Mouse (Mus musculus) embryonic facial prominence, embryonic 10.5 days (tissue): ENCODE data around the gene Ube2c. TPM values are rescaled to one million over a fixed set of nuclear protein-coding genes. Genes with fewer than 3 reads are reported as not detected.

Source experiments
- DNase-seq: peaks from one replicate; pipeline ENCODE4 v3.0.0-alpha.2; 2017; ENCODE audit warnings: low spot score
- H3K27ac ChIP-seq: fragments of 300-500 bp; sonication (generic); replicated peaks from 2 replicates; pipeline ENCODE4 v1.5.1; 2016; ENCODE audit warnings: mild to moderate bottlenecking
- H3K27me3 ChIP-seq: fragments of 300-500 bp; sonication (generic); replicated peaks from 2 replicates; pipeline ENCODE4 v1.6.1; 2016; ENCODE audit warnings: low read depth, mild to moderate bottlenecking; ENCODE audit not compliant: poor library complexity, severe bottlenecking
- H3K36me3 ChIP-seq: fragments of 300-500 bp; sonication (generic); replicated peaks from 2 replicates; pipeline ENCODE4 v1.6.1; 2016; ENCODE audit warnings: mild to moderate bottlenecking, moderate library complexity
- H3K4me1 ChIP-seq: fragments of 300-500 bp; sonication (generic); 2 replicates; pipeline ENCODE4 v1.6.1; 2016
- H3K4me3 ChIP-seq: fragments of 300-500 bp; sonication (generic); 2 replicates; pipeline ENCODE4 v1.5.1; 2016; ENCODE audit warnings: mild to moderate bottlenecking, moderate library complexity
- H3K9me3 ChIP-seq: fragments of 300-500 bp; sonication (generic); 2 replicates; pipeline ENCODE4 v1.6.1; 2016; ENCODE audit warnings: mild to moderate bottlenecking
- WGBS: fragments of 180-500 bp; shearing (Covaris S2); methylation state at CpG from one replicate; pipeline ENCODE4 v1.1.7; 2016; 5-methylcytosine and 5-hydroxymethylcytosine counted together
- polyA plus RNA-seq: library from polyadenylated mRNA; unstranded; fragments of >200 nt; fragmentation: Nextera tagmentation; extraction: Ambion mirVana; gene quantifications from 2 replicates; pipeline ENCODE4 v1.2.1, GENCODE M21; 2016

Gene Ube2c
- polyA plus RNA-seq, 1 experiment from 2014 or later, result 571 TPM

GRCm38 (mm10) chr2:164770279-164770678, 581 bp downstream of the Ube2c start:
- Histone ChIP-seq H3K9me3 (no peaks in the 10 kb centered on the region), H3K36me3 (peaks cover 67% of the 10 kb centered on the region), H3K27me3 (no peaks in the 10 kb centered on the region), H3K4me3 (peak overlapping the region; percentile 96), H3K4me1 (peaks cover 28% of the 10 kb centered on the region), H3K27ac (peak overlapping the region; percentile 97)
- peak; percentile 23 for DNase-seq
- 6% methylated on average over 15 of the region's 15 CpGs for WGBS

GRCm38 (mm10) chr2:164771123-164771522, 1.4 kb downstream of the Ube2c start:
- WGBS, result 86% methylated on average over 8 of the region's 8 CpGs
- H3K4me1 ChIP-seq, result peaks cover 28% of the 10 kb centered on the region
- H3K4me3 ChIP-seq, result peak overlapping the region; percentile 96
- DNase-seq, result no peak
- no peaks in the 10 kb centered on the region for H3K9me3 ChIP-seq
- no peaks in the 10 kb centered on the region for H3K27me3 ChIP-seq
- peaks cover 59% of the 10 kb centered on the region for H3K36me3 ChIP-seq
- peak overlapping the region; percentile 97 for H3K27ac ChIP-seq

- H3K4me1 ChIP-seq, result peaks cover 28% of the 10 kb centered on the region
- H3K27me3 ChIP-seq, result 0 out of 2 replicates have a peak, but pooled peaks cover 11% of the 10 kb centered on the region
- H3K27ac ChIP-seq, result no peak overlapping the region
- no peak for DNase-seq
- WGBS, result 82% methylated on average over 14 of the region's 14 CpGs
- 0 out of 2 replicates have a peak overlapping the region, but pooled peaks have one; percentile 9 for H3K4me3 ChIP-seq
- H3K9me3 ChIP-seq, result no peaks in the 10 kb centered on the region
- peaks cover 36% of the 10 kb centered on the region for H3K36me3 ChIP-seq
These were observed 3.7 kb downstream of the Ube2c start for GRCm38 (mm10) chr2:164773229-164773988.

DNA sequence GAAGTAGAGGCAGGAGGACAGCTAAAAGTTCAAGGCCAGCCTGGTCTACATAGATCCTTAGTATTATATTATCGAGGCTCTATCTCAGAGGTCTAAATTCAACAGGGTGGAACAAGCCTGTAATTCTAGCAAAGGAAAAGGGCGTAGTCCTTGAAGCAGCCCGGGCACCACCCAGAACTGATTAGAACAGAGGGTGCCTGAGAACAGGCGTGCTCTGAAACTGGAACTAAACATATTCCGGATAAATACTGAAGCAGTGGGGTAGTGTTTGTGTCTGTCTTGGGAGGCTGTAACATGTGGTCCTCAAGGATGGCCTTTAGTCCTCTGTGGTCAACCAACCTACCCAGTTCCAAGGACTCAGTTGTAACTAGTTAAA, 4.3 kb downstream of the Ube2c start:
- Histone ChIP-seq H3K9me3 (no peaks in the 10 kb centered on the region), H3K36me3 (peaks cover 34% of the 10 kb centered on the region), H3K27ac (no peak overlapping the region), H3K27me3 (0 out of 2 replicates have a peak, but pooled peaks cover 11% of the 10 kb centered on the region), H3K4me3 (no peak overlapping the region), H3K4me1 (peaks cover 28% of the 10 kb centered on the region)
- WGBS, result 85% methylated on average over 5 of the region's 5 CpGs
- no peak for DNase-seq

- 90% methylated on average over 6 of the region's 6 CpGs for WGBS
- Histone ChIP-seq H3K36me3 (peaks cover 28% of the 10 kb centered on the region), H3K4me1 (peaks cover 18% of the 10 kb centered on the region), H3K9me3 (no peaks in the 10 kb centered on the region), H3K27ac (no peak overlapping the region), H3K27me3 (0 out of 2 replicates have a peak, but pooled peaks cover 11% of the 10 kb centered on the region), H3K4me3 (no peak overlapping the region)
- DNase-seq, result no peak
These were observed 6.4 kb downstream of the Ube2c start for GRCm38 (mm10) chr2:164776130-164776529.

GRCm38 (mm10) chr2:164776801-164777200, 7.1 kb downstream of the Ube2c start:
- DNase-seq, result no peak
- Histone ChIP-seq H3K27ac (no peak overlapping the region), H3K4me3 (no peak overlapping the region), H3K36me3 (peaks cover 21% of the 10 kb centered on the region), H3K27me3 (0 out of 2 replicates have a peak, but pooled peaks cover 11% of the 10 kb centered on the region), H3K4me1 (peaks cover 11% of the 10 kb centered on the region), H3K9me3 (no peaks in the 10 kb centered on the region)
- WGBS, result 74% methylated on average over 17 of the region's 17 CpGs

DNA sequence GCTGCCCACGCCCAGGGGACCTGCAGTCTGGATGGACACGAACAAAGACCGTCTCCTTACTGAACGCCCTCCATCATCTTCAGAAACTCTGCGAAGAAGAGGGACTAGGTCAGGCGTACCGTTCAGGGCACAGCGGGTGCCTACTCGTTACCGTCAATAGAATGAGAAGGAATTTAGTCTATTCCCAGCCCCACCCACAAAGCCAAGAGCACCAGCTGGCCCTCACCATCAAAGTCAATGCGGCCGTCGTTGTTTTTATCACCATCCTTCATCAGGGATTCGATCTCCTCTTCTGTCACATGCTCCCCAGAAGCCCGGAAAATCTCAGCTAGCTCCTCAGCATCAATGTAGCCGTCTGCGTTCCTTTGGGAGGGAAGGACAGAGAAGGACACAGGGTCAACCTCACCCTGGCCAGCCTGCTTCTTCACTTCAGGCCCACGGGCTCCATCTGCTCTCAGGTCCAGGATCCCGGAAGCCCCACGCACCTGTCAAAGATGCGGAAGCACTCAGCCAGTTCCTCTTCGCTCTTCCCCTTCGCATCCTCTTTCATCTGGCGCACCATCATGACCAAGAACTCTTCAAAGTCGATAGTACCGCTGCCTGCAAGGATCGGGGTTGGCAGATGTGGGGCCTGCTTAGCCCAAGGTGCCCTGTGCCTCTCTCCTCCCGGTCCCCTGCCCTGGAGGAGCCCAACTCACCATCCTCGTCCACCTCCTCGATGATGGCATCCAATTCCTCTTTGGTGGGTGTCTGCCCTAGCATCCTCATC, 7.7 kb downstream of the Ube2c start:
- H3K36me3 ChIP-seq, result peaks cover 15% of the 10 kb centered on the region
- DNase-seq, result no peak
- peaks cover 5% of the 10 kb centered on the region; the same call in 1 of the 2 replicates for H3K4me1 ChIP-seq
- 0 out of 2 replicates have a peak, but pooled peaks cover 11% of the 10 kb centered on the region for H3K27me3 ChIP-seq
- no peak overlapping the region for H3K4me3 ChIP-seq
- no peaks in the 10 kb centered on the region for H3K9me3 ChIP-seq
- H3K27ac ChIP-seq, result no peak overlapping the region
- 85% methylated on average over 30 of the region's 30 CpGs for WGBS

DNA sequence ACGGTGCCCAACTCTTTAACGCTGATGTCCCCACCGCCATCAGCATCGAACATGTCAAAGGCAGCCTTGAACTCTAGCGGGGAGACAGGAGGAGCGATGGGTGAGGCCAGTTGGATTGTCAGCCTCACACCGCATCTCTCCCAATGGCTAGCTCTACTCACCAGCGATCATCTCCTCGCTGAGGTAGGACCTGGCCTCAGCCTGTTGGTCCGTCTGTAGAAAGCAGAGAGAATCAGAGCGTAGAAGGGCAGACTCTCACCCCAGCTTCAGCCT, 8.3 kb downstream of the Ube2c start:
- H3K4me1 ChIP-seq, result 0 out of 2 replicates have a peak, but pooled peaks cover 3% of the 10 kb centered on the region
- 0 out of 2 replicates have a peak, but pooled peaks cover 11% of the 10 kb centered on the region for H3K27me3 ChIP-seq
- no peak overlapping the region for H3K4me3 ChIP-seq
- DNase-seq, result no peak
- no peak overlapping the region for H3K27ac ChIP-seq
- WGBS, result 88% methylated on average over 11 of the region's 11 CpGs
- H3K36me3 ChIP-seq, result peaks cover 9% of the 10 kb centered on the region
- H3K9me3 ChIP-seq, result no peaks in the 10 kb centered on the region

DNA sequence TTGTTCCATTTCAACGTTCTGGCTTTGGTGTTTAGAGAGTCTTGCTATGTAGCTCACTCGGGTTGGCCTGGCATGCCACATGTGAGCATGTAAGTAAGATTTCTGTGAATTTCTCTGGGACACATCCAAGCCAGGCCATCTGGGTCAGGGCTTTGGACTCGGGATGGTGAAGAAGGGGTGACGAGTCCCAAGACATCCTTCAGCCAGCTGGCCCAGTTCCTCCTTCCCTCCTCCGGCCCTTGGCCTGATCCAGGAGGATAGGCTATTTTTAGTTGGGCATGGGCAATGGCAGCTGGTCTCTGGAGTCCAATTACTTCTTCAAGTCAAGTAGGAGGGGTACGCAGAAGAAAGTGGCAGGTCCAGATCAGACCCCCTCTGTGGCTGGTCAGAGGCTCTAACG, 9.1 kb downstream of the Ube2c start:
- Histone ChIP-seq H3K9me3 (no peaks in the 10 kb centered on the region), H3K36me3 (peaks cover under 1% of the 10 kb centered on the region; the same call in 1 of the 2 replicates), H3K27ac (no peak overlapping the region), H3K27me3 (0 out of 2 replicates have a peak, but pooled peaks cover 11% of the 10 kb centered on the region), H3K4me1 (no peaks in the 10 kb centered on the region), H3K4me3 (no peak overlapping the region)
- 82% methylated on average over 7 of the region's 7 CpGs for WGBS
- no peak for DNase-seq

DNA sequence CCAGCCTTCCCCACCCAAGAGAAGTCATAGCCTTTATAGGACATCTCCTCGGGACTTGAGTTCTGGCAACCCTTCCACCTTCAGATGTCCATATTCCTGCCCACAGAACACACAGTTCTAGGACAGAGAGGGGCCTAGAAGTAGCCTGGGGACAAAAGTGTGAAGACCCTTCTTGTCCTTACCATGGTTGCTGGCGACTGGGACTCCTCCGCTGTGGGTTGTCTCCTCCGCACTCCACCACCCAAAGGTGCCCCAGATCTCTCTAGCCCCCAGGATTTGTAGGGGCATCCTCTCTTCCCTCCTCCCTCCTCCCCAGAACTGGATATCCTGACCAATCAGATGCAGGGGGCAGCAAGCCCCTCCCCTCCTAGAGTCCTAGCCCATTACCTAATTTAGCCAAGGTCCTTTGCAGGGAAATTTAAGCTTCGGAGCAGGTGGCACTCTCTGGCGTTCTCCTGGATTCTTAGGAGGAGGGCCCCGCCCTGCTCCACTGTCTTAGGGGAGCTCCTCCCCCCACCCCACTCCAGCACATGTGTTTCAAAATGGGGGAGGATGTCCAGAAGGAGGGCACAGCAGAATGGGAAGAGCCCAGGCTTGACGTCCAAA, 9.9 kb downstream of the Ube2c start, which contains the start of gene Tnnc2:
Gene Tnnc2, minus strand, starts transcription at position 487 of the 606 bp plus-strand sequence.
- DNase-seq, result no peak
- Histone ChIP-seq H3K27me3 (0 out of 2 replicates have a peak, but pooled peaks cover 14% of the 10 kb centered on the region), H3K36me3 (no peaks in the 10 kb centered on the region), H3K4me3 (no peak within 1 kb of the TSS), H3K9me3 (no peaks in the 10 kb centered on the region), H3K4me1 (no peaks in the 10 kb centered on the region; the same call in 1 of the 2 replicates), H3K27ac (no peak within 1 kb of the TSS)
- 72% methylated on average over 8 of the region's 8 CpGs for WGBS

- whole genome bisulfite sequencing, result 74% methylated on average over 4 of the region's 4 CpGs
- no peaks in the 10 kb centered on the region for H3K36me3 ChIP-seq
- H3K27ac ChIP-seq, result no peak overlapping the region
- peaks cover 23% of the 10 kb centered on the region for H3K4me1 ChIP-seq
- DNase-seq, result no peak
- peaks cover 19% of the 10 kb centered on the region; the same call in 1 of the 2 replicates for H3K27me3 ChIP-seq
- no peaks in the 10 kb centered on the region for H3K9me3 ChIP-seq
- H3K4me3 ChIP-seq, result no peak overlapping the region
These were observed 12.2 kb downstream of the Ube2c start for GRCm38 (mm10) chr2:164781876-164782275.

GRCm38 (mm10) chr2:164783926-164784581, 14.4 kb downstream of the Ube2c start:
- Histone ChIP-seq H3K4me1 (peaks cover 36% of the 10 kb centered on the region), H3K36me3 (peaks cover 8% of the 10 kb centered on the region; the same call in 1 of the 2 replicates), H3K9me3 (no peaks in the 10 kb centered on the region), H3K4me3 (no peak overlapping the region), H3K27me3 (peaks cover 13% of the 10 kb centered on the region; the same call in 1 of the 2 replicates), H3K27ac (no peak overlapping the region)
- DNase-seq, result no peak
- 75% methylated on average over 7 of the region's 7 CpGs for WGBS
